ENCODE assay signal across 12 mouse cellular contexts in genomic region chr14:77618131-77618805, GRCm38 (mm10).
A peak's percentile ranks its signal among the peaks of the same experiment; 100 is the strongest.
DNase-seq lines count a peak whose midpoint lies in the region; TF ChIP-seq lines count a peak whose summit lies in the region.
"Had no signal": no experiment of that assay in that cellular context is flagged by ENCODE, and none has a peak within 500 bp of the region (broad histone marks: within the 10 kb centered on the region; RNA-seq: fewer than 3 reads in every experiment).

No protein-coding gene starts in this region.

- no peak for TF ChIP-seq CTCF in kidney, adult 2 months (conservative IDR thresholded peaks at IDR 0.05; ENCODE audit: insufficient read depth, insufficient read length, low read depth, low read length)

- H3K4me1 ChIP-seq in kidney, adult 2 months (ENCODE audit: control insufficient read depth, insufficient read depth, low read length) = peaks cover 13% of the 10 kb centered on the region
- H3K4me1 ChIP-seq: liver, embryonic 13.5 days had no signal

- no peaks in the 10 kb centered on the region for H3K27me3 ChIP-seq in kidney, adult 2 months (replicated peaks; ENCODE audit: control insufficient read depth, insufficient read depth, low read length)
- H3K27me3 ChIP-seq: embryonic facial prominence, embryonic 13.5 days; liver, embryonic 13.5 days had no signal

- intact Hi-C loops in gastrocnemius, postnatal 14 days (cut with DNase I; ENCODE audit: low total_unique reads) = no loop called here
- intact Hi-C loops in left cerebral cortex, postnatal 36 days (cut with DNase I) = no loop called here

- no peak for TF ChIP-seq POLR2A in kidney, adult 2 months (IDR thresholded peaks at IDR 0.05; ENCODE audit: low read depth, low read length)

- no peak overlapping the region for H3K4me3 ChIP-seq in kidney, adult 2 months (ENCODE audit: insufficient read depth, low read depth, low read length)
- H3K4me3 ChIP-seq: embryonic facial prominence, embryonic 13.5 days; layer of hippocampus, adult 2 months; liver, embryonic 13.5 days had no signal

- DNase-seq in kidney, adult 2 months = peak; percentile 65
- no peak for DNase-seq in kidney, postnatal 10 days
- DNase-seq in ovary, postnatal 36 days (ENCODE audit: low spot score) = peak; percentile 21
- DNase-seq in ovary, postnatal 14 days (ENCODE audit: low spot score) = no peak
- peak; percentile 13 for DNase-seq in adrenal gland, postnatal 25 days
- no peak for DNase-seq in gastrocnemius, postnatal 14 days
- DNase-seq in left cerebral cortex, postnatal 36 days (ENCODE audit: low spot score in 2 of 2) = no peak
- DNase-seq: cerebellum, postnatal 25 days; liver, embryonic 13.5 days; lung, postnatal 36 days had no signal

- no peaks in the 10 kb centered on the region for H3K36me3 ChIP-seq in kidney, adult 2 months (ENCODE audit: control insufficient read depth, insufficient read depth, low read length)
- H3K36me3 ChIP-seq: liver, embryonic 13.5 days had no signal

- WGBS in kidney, adult 2 months = 33% methylated on average over 13 of the region's 13 CpGs

- no peak overlapping the region for H3K27ac ChIP-seq in kidney, adult 2 months (ENCODE audit: insufficient read depth, low read depth, low read length)
- H3K27ac ChIP-seq: embryonic facial prominence, embryonic 13.5 days; layer of hippocampus, adult 2 months; liver, embryonic 13.5 days had no signal

Comparison
In these comparisons a context has a peak if more than half of its experiments do, and no peak if none do; other contexts are left out.
1. DNase-seq: peak in kidney, adult 2 months (single experiment), ovary, postnatal 36 days (single experiment) and adrenal gland, postnatal 25 days (single experiment); none in kidney, postnatal 10 days (single experiment), ovary, postnatal 14 days (single experiment), gastrocnemius, postnatal 14 days (single experiment) and left cerebral cortex, postnatal 36 days (0 of 2).